Mouse (Mus musculus) heart, embryonic 13.5 days (tissue): ENCODE measurements around the gene Med16. TPM values are rescaled to one million over a fixed set of nuclear protein-coding genes. Genes with fewer than 3 reads are reported as not detected.
A peak's percentile ranks its signal among the peaks of the same experiment; 100 is the strongest.

Experiments
- ATAC-seq: fragments of 200-750 bp; cut with Nextera tagmentation; 2 replicates; pipeline ENCODE4 v1.8.0; 2017; ENCODE audit warnings: moderate TSS enrichment; ENCODE audit not compliant: insufficient number of reproducible peaks, low FRiP score, low TSS enrichment; ENCODE audit errors: extremely low read depth
- H3K27ac ChIP-seq: fragments of 300-500 bp; sonication (generic); replicated peaks from 2 replicates; pipeline ENCODE4 v1.5.1; 2015; ENCODE audit warnings: moderate library complexity, mild to moderate bottlenecking, inconsistent platforms
- H3K27me3 ChIP-seq: fragments of 300-500 bp; sonication (generic); replicated peaks from 2 replicates; pipeline ENCODE4 v1.6.1; 2015; ENCODE audit warnings: mild to moderate bottlenecking, inconsistent platforms
- H3K36me3 ChIP-seq: fragments of 300-500 bp; sonication (generic); 2 replicates; pipeline ENCODE4 v1.6.1; 2015; ENCODE audit warnings: mild to moderate bottlenecking, inconsistent platforms
- H3K4me1 ChIP-seq: fragments of 300-500 bp; sonication (generic); 2 replicates; pipeline ENCODE4 v1.6.1; 2015; ENCODE audit warnings: inconsistent platforms
- H3K4me2 ChIP-seq: fragments of 300-500 bp; sonication (generic); 2 replicates; pipeline ENCODE4 v1.6.1; 2015; ENCODE audit warnings: inconsistent platforms, mild to moderate bottlenecking, moderate library complexity
- H3K4me3 ChIP-seq: fragments of 300-500 bp; sonication (generic); 2 replicates; pipeline ENCODE4 v1.5.1; 2015; ENCODE audit warnings: moderate library complexity, mild to moderate bottlenecking, inconsistent platforms
- H3K9ac ChIP-seq: fragments of 300-500 bp; sonication (generic); 2 replicates; pipeline ENCODE4 v1.6.1; 2015; ENCODE audit warnings: inconsistent platforms, mild to moderate bottlenecking, moderate library complexity
- H3K9me3 ChIP-seq: fragments of 300-500 bp; sonication (generic); 2 replicates; pipeline ENCODE4 v1.6.1; 2016; ENCODE audit warnings: inconsistent platforms
- WGBS: fragments of 180-500 bp; shearing (Covaris S2); methylation state at CpG from one replicate; pipeline ENCODE4 v1.1.7; 2015; ENCODE audit warnings: mixed read lengths; 5-methylcytosine and 5-hydroxymethylcytosine counted together
- polyA plus RNA-seq: library from polyadenylated mRNA; unstranded; fragments of >200 nt; fragmentation: Nextera tagmentation; extraction: Ambion mirVana; gene quantifications from 2 replicates; pipeline ENCODE4 v1.2.1, GENCODE M21; 2015

Gene Med16
- polyA plus RNA-seq, 1 experiment from 2014 or later, result 42.1 TPM

DNA sequence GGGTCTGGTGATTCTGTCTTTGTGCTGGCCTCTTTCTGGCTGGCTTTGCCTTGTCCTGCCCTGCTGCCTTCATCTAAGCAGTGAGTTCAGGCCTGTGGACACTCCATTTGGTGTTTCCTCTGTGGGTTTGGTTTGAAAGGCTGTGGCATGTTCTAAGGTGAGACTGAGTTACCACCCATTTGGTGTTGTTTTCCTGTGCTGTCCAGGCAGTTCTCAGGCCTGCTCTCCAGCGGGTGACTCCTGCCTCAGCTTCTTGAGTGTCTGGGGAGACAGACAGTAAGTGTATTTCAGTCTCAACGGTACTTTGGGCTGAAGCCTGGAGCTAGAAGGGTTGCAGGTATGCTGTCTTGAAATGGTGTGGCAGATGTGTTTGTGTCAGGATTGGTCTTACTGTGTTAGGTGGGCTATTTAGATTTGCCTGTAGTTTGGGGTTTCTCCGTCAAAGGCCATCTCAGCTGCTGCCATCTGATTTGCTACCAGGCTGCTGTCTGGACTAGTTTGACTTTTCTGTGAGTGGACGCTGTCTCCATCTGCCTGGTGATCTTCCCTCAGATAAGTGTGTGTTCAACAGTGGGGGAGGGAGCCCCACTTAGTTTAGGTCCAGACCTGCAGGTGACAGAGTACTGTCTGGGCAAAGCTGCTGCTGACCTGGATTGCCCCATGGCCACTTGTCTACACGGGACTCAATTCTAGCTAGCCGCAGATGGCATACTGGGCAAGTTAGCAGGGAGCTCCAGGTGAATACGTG lies 51.8 kb downstream of the Med16 start:
- H3K27me3 ChIP-seq, result no peaks in the 10 kb centered on the region
- H3K4me3 ChIP-seq, result peak overlapping the region; percentile 83
- no peak for ATAC-seq
- peaks cover 57% of the 10 kb centered on the region for H3K36me3 ChIP-seq
- peak overlapping the region; percentile 93 for H3K9ac ChIP-seq
- peak overlapping the region; percentile 99 for H3K4me2 ChIP-seq
- peak overlapping the region; percentile 100 for H3K27ac ChIP-seq
- WGBS, result 22% methylated on average over 7 of the region's 7 CpGs
- H3K4me1 ChIP-seq, result peaks cover 65% of the 10 kb centered on the region
- no peaks in the 10 kb centered on the region for H3K9me3 ChIP-seq

DNA sequence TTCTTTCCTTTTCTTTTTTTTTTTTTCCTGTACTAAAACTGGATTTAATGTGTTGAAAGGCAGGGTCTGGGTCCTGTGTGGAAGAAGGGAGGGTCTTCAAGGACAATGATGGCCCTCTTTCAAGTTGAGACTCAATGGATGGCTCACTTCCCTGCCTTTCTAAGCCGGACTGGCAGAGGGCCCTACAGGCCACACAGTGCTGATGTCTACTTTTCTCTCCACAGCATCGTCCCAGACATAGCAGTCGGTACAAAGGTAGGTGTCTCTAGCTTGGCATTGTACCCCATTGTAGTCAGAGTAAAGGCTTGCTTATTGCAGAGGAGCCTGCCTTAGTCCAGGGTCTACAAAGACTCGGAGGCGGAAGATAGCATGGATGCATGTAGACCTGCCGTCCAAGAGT lies 52.4 kb downstream of the Med16 start:
- H3K4me2 ChIP-seq, result peak overlapping the region; percentile 99
- H3K4me3 ChIP-seq, result peak overlapping the region; percentile 83
- WGBS, result 26% methylated on average over 6 of the region's 6 CpGs
- ATAC-seq, result no peak
- H3K27ac ChIP-seq, result peak overlapping the region; percentile 100
- H3K9ac ChIP-seq, result peak overlapping the region; percentile 93
- H3K9me3 ChIP-seq, result no peaks in the 10 kb centered on the region
- H3K27me3 ChIP-seq, result no peaks in the 10 kb centered on the region
- H3K4me1 ChIP-seq, result peaks cover 71% of the 10 kb centered on the region
- H3K36me3 ChIP-seq, result peaks cover 51% of the 10 kb centered on the region

DNA sequence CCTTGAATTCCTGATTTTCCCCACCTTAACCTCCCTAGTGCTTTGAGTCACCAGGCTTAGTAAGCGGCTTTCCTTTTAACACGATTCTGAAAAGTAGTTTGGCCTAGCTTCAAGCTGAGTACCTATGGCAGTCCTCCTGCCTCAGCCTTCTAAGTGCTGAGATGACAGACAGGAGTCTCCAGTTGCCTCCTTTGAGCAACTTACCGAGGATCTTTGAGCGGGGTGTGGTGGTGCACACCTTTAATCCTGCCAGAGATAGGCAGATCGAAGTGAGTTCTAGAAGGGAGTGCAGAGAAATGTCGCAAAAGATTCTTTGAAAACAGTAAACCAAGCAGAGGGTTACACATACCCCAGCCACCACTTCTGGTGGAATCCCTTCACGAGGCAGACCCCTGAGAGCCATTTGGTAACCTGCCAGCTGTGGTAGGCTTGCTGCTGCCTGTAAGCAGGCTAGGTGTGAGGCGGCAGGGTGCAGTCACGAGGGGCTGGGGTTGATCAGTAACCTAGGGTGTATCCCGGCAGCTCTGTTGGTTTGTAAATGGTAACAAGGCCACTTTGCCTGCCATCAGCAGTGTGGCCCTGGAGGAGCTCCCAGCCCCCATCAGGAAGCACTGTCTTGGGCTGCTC lies 53.1 kb downstream of the Med16 start:
- peaks cover 76% of the 10 kb centered on the region for H3K4me1 ChIP-seq
- no peak for ATAC-seq
- H3K4me2 ChIP-seq, result peak overlapping the region; percentile 99
- no peaks in the 10 kb centered on the region for H3K9me3 ChIP-seq
- H3K27me3 ChIP-seq, result no peaks in the 10 kb centered on the region
- H3K27ac ChIP-seq, result peak overlapping the region; percentile 100
- peak overlapping the region; percentile 83 for H3K4me3 ChIP-seq
- WGBS, result 2% methylated on average over 10 of the region's 10 CpGs
- peaks cover 45% of the 10 kb centered on the region for H3K36me3 ChIP-seq
- H3K9ac ChIP-seq, result peak overlapping the region; percentile 93

DNA sequence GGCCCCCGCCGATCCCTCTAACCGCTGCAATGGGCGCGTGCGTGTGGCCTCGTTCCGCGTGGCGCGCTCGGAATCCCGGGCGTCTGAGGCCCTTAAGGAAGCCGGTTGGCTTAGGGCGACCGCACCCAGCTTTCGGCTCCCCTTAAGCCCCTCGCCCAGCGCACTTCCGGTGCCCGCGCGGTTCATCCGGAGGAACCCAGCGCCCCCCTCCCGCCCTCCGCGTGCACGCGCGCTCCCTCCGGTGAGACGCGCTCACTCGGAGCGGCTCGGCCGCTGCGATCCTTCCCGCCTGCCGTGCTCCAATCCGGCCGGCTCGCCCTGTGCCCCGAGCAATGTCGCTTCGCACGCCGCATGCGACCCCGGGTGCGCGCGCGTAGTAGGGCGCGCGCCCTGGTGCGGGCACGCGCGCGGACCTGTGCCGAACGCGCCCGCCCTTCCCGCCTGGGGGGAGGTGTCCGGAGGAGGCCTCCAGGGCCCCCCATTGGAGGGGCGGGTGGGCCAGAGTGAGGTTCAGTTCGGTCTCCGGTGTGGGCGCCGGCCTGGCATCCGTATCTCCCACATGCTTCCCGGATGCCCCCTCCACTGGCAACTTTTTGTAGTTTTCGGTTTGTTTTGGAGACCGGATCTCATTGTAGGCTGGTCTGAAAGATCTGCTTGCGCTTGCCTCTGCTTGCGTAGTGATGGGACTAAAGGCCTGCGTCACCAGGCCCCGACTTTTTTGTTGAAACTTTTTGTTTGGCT lies 53.8 kb downstream of the Med16 start:
- Histone ChIP-seq H3K4me1 (peaks cover 74% of the 10 kb centered on the region), H3K36me3 (peaks cover 38% of the 10 kb centered on the region), H3K9me3 (no peaks in the 10 kb centered on the region), H3K27me3 (no peaks in the 10 kb centered on the region), H3K27ac (peak overlapping the region; percentile 100), H3K4me2 (peak overlapping the region; percentile 99), H3K4me3 (peak overlapping the region; percentile 83), H3K9ac (peak overlapping the region; percentile 93)
- ATAC-seq, result peak; percentile 21; the same call in 1 of the 2 replicates
- under 1% methylated on average over 83 of the region's 83 CpGs for WGBS

DNA sequence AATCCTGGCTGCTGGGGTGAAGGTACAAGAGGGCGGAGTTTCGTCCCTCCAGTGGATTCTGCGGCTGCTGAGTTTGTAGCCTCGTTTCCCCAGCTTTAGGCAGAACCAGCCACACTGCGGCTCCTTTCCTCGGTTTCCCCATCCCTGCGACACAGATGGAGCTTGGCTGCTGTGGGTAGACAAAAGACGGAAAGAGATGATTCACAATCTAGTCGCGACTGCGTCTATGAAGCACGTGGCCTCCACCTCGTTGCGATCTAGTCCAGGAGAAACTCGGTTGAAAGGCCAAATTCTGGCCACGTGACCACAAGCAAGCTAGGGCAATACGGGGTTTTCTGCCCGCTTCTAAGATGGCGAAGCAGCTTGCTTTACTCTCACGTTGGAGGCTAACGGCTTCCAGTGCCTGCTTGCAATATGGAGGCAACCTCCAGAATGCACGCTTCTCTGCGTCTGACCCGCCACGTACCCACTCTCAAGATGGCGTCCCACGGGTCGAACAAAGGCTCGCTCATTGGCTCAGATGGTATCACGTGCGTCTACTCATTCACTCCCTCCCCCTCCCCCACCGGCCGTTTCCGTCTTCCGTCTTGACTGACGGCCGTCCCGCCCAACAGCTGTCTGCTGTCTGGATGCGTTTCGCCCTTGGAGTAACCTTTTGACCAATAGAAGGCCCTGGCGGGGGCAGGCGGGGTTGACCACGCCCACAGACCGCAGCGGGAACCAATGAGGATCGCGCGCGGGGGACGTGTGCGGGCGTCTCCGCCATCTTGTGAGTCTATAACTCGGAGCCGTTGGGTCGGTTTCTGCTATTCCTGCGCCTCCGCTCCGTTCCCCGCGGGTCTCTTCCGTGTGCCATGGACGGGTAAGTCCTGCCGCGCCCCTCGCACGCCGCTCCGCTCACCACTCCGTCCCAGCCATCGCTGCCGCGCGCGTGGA lies 54.6 kb downstream of the Med16 start, which contains the start of gene Ptbp1:
Gene Ptbp1 (plus strand): TSS at position 568 of the 936 bp plus-strand sequence.
- Histone ChIP-seq H3K9ac (peak within 1 kb of the TSS; percentile 93), H3K27me3 (no peaks in the 10 kb centered on the region), H3K27ac (peak within 1 kb of the TSS; percentile 100), H3K4me3 (peak within 1 kb of the TSS; percentile 83), H3K4me2 (peak within 1 kb of the TSS; percentile 99), H3K36me3 (peaks cover 29% of the 10 kb centered on the region), H3K9me3 (no peaks in the 10 kb centered on the region), H3K4me1 (peaks cover 67% of the 10 kb centered on the region)
- peak; percentile 88 for ATAC-seq
- under 1% methylated on average over 75 of the region's 75 CpGs for WGBS

DNA sequence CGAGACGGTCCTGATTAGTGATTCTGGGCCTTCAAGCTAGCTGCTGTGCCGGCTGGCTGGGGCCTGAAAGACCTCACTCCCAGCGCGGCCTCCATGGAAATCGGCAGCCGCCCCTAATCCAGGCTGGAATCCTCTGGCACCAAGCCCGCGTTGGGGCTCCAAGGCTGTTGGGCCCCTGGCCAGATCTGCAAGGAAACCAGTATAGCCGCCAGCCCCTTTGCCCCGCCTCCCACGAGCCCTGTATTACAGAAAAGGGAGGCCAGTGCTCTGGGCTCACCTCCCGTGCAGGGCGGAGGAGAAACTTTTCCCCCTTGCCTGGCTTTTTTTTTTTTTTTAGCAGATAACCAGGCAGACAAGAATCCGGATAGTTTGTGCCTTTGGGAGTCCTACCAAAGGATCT lies 55.3 kb downstream of the Med16 start:
- peak overlapping the region; percentile 100 for H3K27ac ChIP-seq
- no peaks in the 10 kb centered on the region for H3K27me3 ChIP-seq
- peaks cover 22% of the 10 kb centered on the region for H3K36me3 ChIP-seq
- WGBS, result under 1% methylated on average over 15 of the region's 15 CpGs
- peaks cover 60% of the 10 kb centered on the region for H3K4me1 ChIP-seq
- no peaks in the 10 kb centered on the region for H3K9me3 ChIP-seq
- peak; percentile 20 for ATAC-seq
- H3K4me2 ChIP-seq, result peak overlapping the region; percentile 93
- peak overlapping the region; percentile 83 for H3K4me3 ChIP-seq
- H3K9ac ChIP-seq, result peak overlapping the region; percentile 91

DNA sequence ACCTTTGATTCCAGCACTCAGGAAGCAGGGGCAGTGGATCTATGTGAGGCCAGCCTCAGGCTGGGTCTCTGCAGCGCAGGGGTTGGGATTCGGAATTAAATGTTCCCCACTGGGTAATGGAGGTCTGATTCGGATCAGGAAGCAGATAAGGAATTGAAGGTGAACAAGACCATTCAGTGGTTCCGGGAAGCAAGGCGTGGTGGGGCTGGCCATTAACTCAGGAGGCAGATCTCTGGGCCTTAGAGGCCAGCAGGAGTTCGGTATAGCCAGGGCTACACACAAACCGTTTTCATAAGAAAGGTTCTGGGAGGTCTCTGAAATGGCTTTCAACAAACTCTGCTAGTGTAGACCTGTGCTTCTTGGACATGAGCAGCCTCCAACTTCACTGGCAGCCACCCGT lies 55.9 kb downstream of the Med16 start:
- Histone ChIP-seq H3K4me1 (peaks cover 54% of the 10 kb centered on the region), H3K36me3 (peaks cover 17% of the 10 kb centered on the region), H3K27ac (peak overlapping the region; percentile 100), H3K9me3 (no peaks in the 10 kb centered on the region), H3K27me3 (no peaks in the 10 kb centered on the region), H3K4me2 (peak overlapping the region; percentile 93), H3K9ac (peak overlapping the region; percentile 91), H3K4me3 (peak overlapping the region; percentile 83)
- ATAC-seq, result no peak
- 24% methylated on average over 8 of the region's 8 CpGs for whole genome bisulfite sequencing

DNA sequence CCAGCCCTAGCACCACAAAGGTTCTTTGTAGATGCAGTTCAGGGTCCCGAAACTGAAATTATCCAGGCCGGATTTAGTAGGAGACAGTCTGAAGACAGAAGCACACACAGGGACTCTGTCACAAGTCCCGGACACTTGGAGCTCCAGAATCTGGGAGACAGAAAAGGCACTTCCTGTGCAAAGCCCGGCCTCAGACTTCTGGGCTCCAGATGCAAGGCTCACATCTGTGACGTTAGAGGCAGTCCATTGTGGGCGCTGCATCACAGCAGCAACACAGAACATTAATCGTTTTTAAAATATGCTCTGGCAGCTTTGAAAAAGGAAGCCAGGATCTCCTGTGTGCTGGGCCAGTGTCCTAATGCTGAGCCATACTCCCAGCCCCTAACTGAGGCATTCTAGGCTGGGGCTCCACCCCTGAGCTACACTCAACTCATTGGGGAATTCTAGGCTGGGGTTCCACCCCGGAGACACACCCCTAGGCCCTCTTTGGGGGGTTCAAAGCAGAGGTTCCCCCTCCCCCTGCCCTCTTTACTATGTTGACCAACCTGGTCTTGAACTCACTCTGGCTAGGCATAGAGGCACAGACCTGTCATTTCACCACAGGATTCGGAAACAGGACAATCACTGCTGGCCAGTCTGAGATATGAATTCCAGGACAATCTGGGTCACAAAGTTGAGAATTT lies 56.5 kb downstream of the Med16 start:
- no peak for ATAC-seq
- Histone ChIP-seq H3K4me2 (peak overlapping the region; percentile 93), H3K4me1 (peaks cover 49% of the 10 kb centered on the region), H3K27ac (peak overlapping the region; percentile 100), H3K9ac (peak overlapping the region; percentile 91), H3K9me3 (no peaks in the 10 kb centered on the region), H3K4me3 (peak overlapping the region; percentile 83), H3K36me3 (peaks cover 11% of the 10 kb centered on the region), H3K27me3 (no peaks in the 10 kb centered on the region)
- WGBS, result 44% methylated on average over 9 of the region's 9 CpGs

DNA sequence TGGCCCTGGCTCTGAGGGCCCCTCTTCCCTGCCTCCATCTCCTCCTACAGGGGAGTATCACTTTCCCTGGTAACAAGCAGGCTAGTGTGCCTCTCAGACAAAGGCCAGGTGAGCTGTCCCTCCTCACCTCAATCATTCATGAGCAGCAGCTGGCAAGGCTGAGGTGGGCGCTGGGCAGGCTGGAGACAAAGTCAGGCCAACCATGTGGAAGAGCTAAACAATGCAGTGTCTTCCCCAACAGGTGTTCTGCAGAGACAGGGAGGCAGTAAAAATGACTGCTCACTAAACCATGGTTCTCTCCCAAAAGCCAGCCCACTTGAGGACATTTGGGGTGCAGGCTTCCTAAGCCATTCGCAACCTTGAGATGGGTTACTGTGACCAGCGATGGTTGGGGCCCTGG lies 57.1 kb downstream of the Med16 start:
- H3K4me2 ChIP-seq, result peak overlapping the region; percentile 93
- peak overlapping the region; percentile 100 for H3K27ac ChIP-seq
- no peak overlapping the region for H3K4me3 ChIP-seq
- H3K9ac ChIP-seq, result peak overlapping the region; percentile 91
- WGBS, result 77% methylated on average over 3 of the region's 3 CpGs
- H3K27me3 ChIP-seq, result no peaks in the 10 kb centered on the region
- no peak for ATAC-seq
- H3K4me1 ChIP-seq, result peaks cover 45% of the 10 kb centered on the region
- no peaks in the 10 kb centered on the region for H3K9me3 ChIP-seq
- H3K36me3 ChIP-seq, result peaks cover 5% of the 10 kb centered on the region

DNA sequence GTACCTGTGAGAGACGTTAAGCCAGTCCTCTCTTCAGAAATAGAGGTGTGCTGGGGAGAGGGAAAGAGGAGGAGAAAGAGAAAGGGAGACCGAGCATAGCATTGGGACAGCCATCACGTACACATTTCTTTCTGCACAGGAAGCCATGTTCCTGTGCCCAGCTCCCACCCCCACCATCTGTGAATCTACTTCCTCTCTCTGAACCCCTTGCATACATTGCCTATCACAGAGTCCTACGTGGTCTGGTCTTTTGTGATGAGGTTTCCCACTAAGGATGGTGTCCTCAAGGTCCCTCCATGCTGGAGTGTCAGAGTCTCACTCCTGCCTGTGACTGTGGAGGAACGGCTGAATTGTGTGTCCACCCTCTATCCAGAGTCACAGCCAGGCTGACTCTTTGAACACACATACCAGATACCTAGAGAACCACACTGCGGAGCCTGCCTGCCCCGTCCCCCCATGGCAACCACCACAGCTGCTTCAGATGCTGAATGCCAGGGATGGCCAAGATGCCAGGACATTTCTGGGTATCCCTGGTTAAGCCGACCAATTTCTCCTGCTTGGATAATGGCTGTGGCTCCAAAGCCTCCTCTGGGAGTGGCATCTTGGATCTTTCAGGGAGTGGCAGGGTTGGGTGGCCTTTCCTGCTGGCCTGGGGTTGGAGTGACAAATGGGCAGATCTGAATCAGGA lies 58.6 kb downstream of the Med16 start:
- H3K9ac ChIP-seq, result no peak overlapping the region; the same call in 1 of the 2 replicates
- no peaks in the 10 kb centered on the region for H3K36me3 ChIP-seq
- H3K4me3 ChIP-seq, result no peak overlapping the region
- H3K27me3 ChIP-seq, result no peaks in the 10 kb centered on the region
- no peaks in the 10 kb centered on the region for H3K9me3 ChIP-seq
- ATAC-seq, result no peak
- peaks cover 38% of the 10 kb centered on the region for H3K4me1 ChIP-seq
- no peak overlapping the region for H3K4me2 ChIP-seq
- 77% methylated on average over 8 of the region's 8 CpGs for WGBS
- H3K27ac ChIP-seq, result 0 out of 2 replicates have a peak overlapping the region, but pooled peaks have one; percentile 20
